Mouse (Mus musculus): ENCODE results near the gene I0C0044D17Rik. TPM values are rescaled to one million over a fixed set of nuclear protein-coding genes. Genes with fewer than 3 reads are reported as not detected.

The I0C0044D17Rik gene
- polyA plus RNA-seq (2012; rRNA removed) = not detected in 2 replicates

GRCm38 (mm10) chr4:98823740-98824139, at the start of gene I0C0044D17Rik:
Gene I0C0044D17Rik (minus strand): TSS chr4:98823840.

GRCm38 (mm10) chr4:98817184-98817911, 6.3 kb downstream of the I0C0044D17Rik start, which contains the start of gene Kank4:
Gene Kank4 (minus strand): TSS chr4:98817537.

Other genes starting within 250 kb of the I0C0044D17Rik start
- not detected in 2 replicates for gene L1td1, start 97.1 kb downstream of the I0C0044D17Rik start, polyA plus RNA-seq (2012; rRNA removed)
- 0.47 and 0.76 TPM in 2 replicates for gene Kank4, start 6.3 kb downstream of the I0C0044D17Rik start, polyA plus RNA-seq (2012; rRNA removed)
- 178 and 189 TPM in 2 replicates for gene Usp1, start 100.0 kb upstream of the I0C0044D17Rik start, polyA plus RNA-seq (2012; rRNA removed)
- not detected in 2 replicates for gene Angptl3, start 207.1 kb upstream of the I0C0044D17Rik start, polyA plus RNA-seq (2012; rRNA removed)